Mouse (Mus musculus) stomach, postnatal 0 days (tissue): Measurements from ENCODE around the gene Mkln1. TPM values are rescaled to one million over a fixed set of nuclear protein-coding genes. Genes with fewer than 3 reads are reported as not detected.
A peak's percentile ranks its signal among the peaks of the same experiment; 100 is the strongest.

ENCODE experiments used
- ATAC-seq: fragments of 200-750 bp; cut with Nextera tagmentation; 2 replicates; pipeline ENCODE4 v1.8.0; 2017; ENCODE audit not compliant: low FRiP score, low TSS enrichment
- DNase-seq: peaks from one replicate; pipeline ENCODE4 v3.0.0-alpha.2; 2016; ENCODE audit warnings: low spot score
- H3K27ac ChIP-seq: fragments of 300-500 bp; sonication (generic); replicated peaks from 2 replicates; pipeline ENCODE4 v1.5.1; 2014; ENCODE audit warnings: mild to moderate bottlenecking, control low read depth
- H3K27me3 ChIP-seq: fragments of 300-500 bp; sonication (generic); 2 replicates; pipeline ENCODE4 v1.6.1; 2014; ENCODE audit warnings: low read length; ENCODE audit not compliant: control insufficient read depth, insufficient read depth
- H3K36me3 ChIP-seq: fragments of 300-500 bp; sonication (generic); 2 replicates; pipeline ENCODE4 v1.6.1; 2014; ENCODE audit warnings: low read length, mixed read lengths; ENCODE audit not compliant: control insufficient read depth, insufficient read depth
- H3K4me1 ChIP-seq: fragments of 300-500 bp; sonication (generic); replicated peaks from 2 replicates; pipeline ENCODE4 v1.6.1; 2014; ENCODE audit warnings: antibody characterized with exemption; ENCODE audit not compliant: control insufficient read depth, insufficient read depth
- H3K4me2 ChIP-seq: fragments of 300-500 bp; sonication (generic); replicated peaks from 2 replicates; pipeline ENCODE4 v1.6.1; 2014; ENCODE audit warnings: low read depth, mild to moderate bottlenecking, control low read depth, moderate library complexity
- H3K4me3 ChIP-seq: fragments of 300-500 bp; sonication (generic); 2 replicates; pipeline ENCODE4 v1.5.1; 2014; ENCODE audit warnings: low read depth, low read length, control low read depth
- H3K9ac ChIP-seq: fragments of 300-500 bp; sonication (generic); 2 replicates; pipeline ENCODE4 v1.6.1; 2014; ENCODE audit warnings: mild to moderate bottlenecking, low read length, control low read depth, mixed read lengths
- H3K9me3 ChIP-seq: fragments of 300-500 bp; sonication (generic); 2 replicates; pipeline ENCODE4 v1.6.1; 2016; ENCODE audit warnings: low read length; ENCODE audit not compliant: control insufficient read depth
- CTCF ChIP-seq: IDR thresholded peaks from 2 replicates; pipeline ENCODE4 v1.5.1; 2016; ENCODE audit warnings: antibody characterized with exemption, low read depth, mild to moderate bottlenecking, moderate library complexity
- EP300 ChIP-seq: optimal IDR thresholded peaks from 2 replicates; pipeline ENCODE3; 2016; ENCODE audit warnings: antibody characterized with exemption
- WGBS: fragments of 180-500 bp; shearing (Covaris S2); extraction: QIAGEN DNeasy Blood & Tissue Kit; methylation state at CpG from one replicate; pipeline ENCODE4 v1.1.7; 2014; 5-methylcytosine and 5-hydroxymethylcytosine counted together
- polyA plus RNA-seq: library from polyadenylated mRNA; unstranded; fragments of >200 nt; fragmentation: Nextera tagmentation; extraction: Ambion mirVana; gene quantifications from 2 replicates; pipeline ENCODE4 v1.2.1, GENCODE M21; 2015

Mkln1 gene
- polyA plus RNA-seq, 1 experiment from 2014 or later: 108 TPM

- ATAC-seq: no peak
- H3K4me3 ChIP-seq: no peak overlapping the region
- H3K36me3 ChIP-seq: no peaks in the 10 kb centered on the region
- no peaks in the 10 kb centered on the region for H3K9me3 ChIP-seq
- no peak overlapping the region for H3K27ac ChIP-seq
- 0 out of 2 replicates have a peak, but pooled peaks cover 2% of the 10 kb centered on the region for H3K4me1 ChIP-seq
- no peak for TF ChIP-seq CTCF
- TF ChIP-seq EP300: no peak
- H3K9ac ChIP-seq: no peak overlapping the region
- H3K27me3 ChIP-seq: no peaks in the 10 kb centered on the region
- no peak overlapping the region for H3K4me2 ChIP-seq
- DNase-seq: no peak
- WGBS: 76% methylated on average over 10 of the region's 10 CpGs
Measured at GRCm38 (mm10) chr6:31367947-31368346, 30.6 kb upstream of the Mkln1 start.

- WGBS: 33% methylated on average over 1 of the region's 1 CpGs
- 0 out of 2 replicates have a peak, but pooled peaks have one; percentile 10 for TF ChIP-seq CTCF
- TF ChIP-seq EP300: no peak
- Histone ChIP-seq H3K9ac (no peak overlapping the region), H3K4me2 (no peak overlapping the region), H3K27me3 (no peaks in the 10 kb centered on the region), H3K4me1 (0 out of 2 replicates have a peak, but pooled peaks cover 2% of the 10 kb centered on the region), H3K27ac (no peak overlapping the region), H3K9me3 (no peaks in the 10 kb centered on the region), H3K4me3 (no peak overlapping the region), H3K36me3 (no peaks in the 10 kb centered on the region)
- DNase-seq (no peak), ATAC-seq (no peak)
Measured at GRCm38 (mm10) chr6:31368559-31368958, 30.0 kb upstream of the Mkln1 start.

- Histone ChIP-seq H3K27me3 (no peaks in the 10 kb centered on the region), H3K4me3 (no peak overlapping the region), H3K27ac (no peak overlapping the region), H3K4me2 (no peak overlapping the region), H3K36me3 (no peaks in the 10 kb centered on the region), H3K4me1 (0 out of 2 replicates have a peak, but pooled peaks cover 2% of the 10 kb centered on the region), H3K9ac (no peak overlapping the region), H3K9me3 (no peaks in the 10 kb centered on the region)
- DNase-seq (peak; percentile 30), ATAC-seq (no peak)
- TF ChIP-seq CTCF: peak; percentile 55
- TF ChIP-seq EP300: no peak
- 50% methylated on average over 3 of the region's 3 CpGs for WGBS
Measured at GRCm38 (mm10) chr6:31369875-31370274, 28.7 kb upstream of the Mkln1 start.

- DNase-seq: no peak
- Histone ChIP-seq H3K4me1 (0 out of 2 replicates have a peak, but pooled peaks cover 2% of the 10 kb centered on the region), H3K4me2 (no peak overlapping the region), H3K27me3 (no peaks in the 10 kb centered on the region), H3K9ac (no peak overlapping the region), H3K9me3 (no peaks in the 10 kb centered on the region), H3K36me3 (no peaks in the 10 kb centered on the region), H3K4me3 (no peak overlapping the region), H3K27ac (peak overlapping the region; percentile 40)
- TF ChIP-seq CTCF (no peak), EP300 (no peak)
- no peak for ATAC-seq
- 53% methylated on average over 14 of the region's 14 CpGs for WGBS
Measured at GRCm38 (mm10) chr6:31370550-31371061, 27.9 kb upstream of the Mkln1 start.

DNA sequence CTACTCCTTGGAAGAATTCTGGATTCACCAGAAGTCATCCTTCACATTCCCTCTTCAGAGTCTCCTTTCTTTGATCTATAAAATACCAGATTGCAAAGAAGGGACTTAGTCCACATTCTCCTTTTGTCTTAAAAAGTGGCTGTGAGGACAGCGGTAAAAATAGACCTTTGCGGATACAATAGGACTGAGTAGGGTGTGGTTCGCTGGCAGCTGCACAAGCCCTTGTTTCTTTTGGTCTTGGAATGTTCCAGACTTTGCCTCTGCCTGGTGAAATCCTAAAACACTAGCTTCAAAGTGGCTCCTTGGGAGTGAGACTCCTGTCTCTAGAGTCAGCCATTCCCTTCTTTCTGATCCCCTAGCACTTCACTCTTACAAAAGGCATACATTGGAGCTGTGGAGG, 27.4 kb upstream of the Mkln1 start:
- H3K9ac ChIP-seq: no peak overlapping the region
- TF ChIP-seq CTCF (no peak), EP300 (no peak)
- H3K27me3 ChIP-seq: no peaks in the 10 kb centered on the region
- 0 out of 2 replicates have a peak, but pooled peaks cover 2% of the 10 kb centered on the region for H3K4me1 ChIP-seq
- DNase-seq (no peak), ATAC-seq (no peak)
- 58% methylated on average over 3 of the region's 3 CpGs for WGBS
- no peak overlapping the region for H3K4me2 ChIP-seq
- no peaks in the 10 kb centered on the region for H3K36me3 ChIP-seq
- H3K9me3 ChIP-seq: no peaks in the 10 kb centered on the region
- H3K27ac ChIP-seq: no peak overlapping the region
- no peak overlapping the region for H3K4me3 ChIP-seq

DNA sequence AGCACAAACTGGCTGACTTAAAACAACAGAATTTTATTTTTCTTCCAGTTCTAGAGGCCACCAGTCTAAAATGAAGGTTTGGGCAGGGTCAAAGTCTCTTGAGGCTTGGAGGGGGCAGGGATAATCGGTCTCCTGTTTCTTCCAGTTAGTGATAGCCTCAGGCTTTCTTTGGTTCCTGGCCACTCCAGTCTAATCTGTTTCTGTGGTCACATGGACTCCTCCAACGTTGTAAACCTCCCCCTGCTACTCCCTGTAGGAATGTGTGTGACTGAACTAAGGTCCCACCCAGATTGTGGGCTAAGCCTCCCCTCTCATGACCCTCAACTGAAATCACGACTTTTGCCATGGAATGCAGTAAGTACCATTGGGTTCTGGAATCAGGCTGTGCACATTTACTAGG, 25.9 kb upstream of the Mkln1 start:
- ATAC-seq: peak; percentile 67; the same call in 1 of the 2 replicates
- Histone ChIP-seq H3K4me1 (0 out of 2 replicates have a peak, but pooled peaks cover 2% of the 10 kb centered on the region), H3K27me3 (no peaks in the 10 kb centered on the region), H3K36me3 (no peaks in the 10 kb centered on the region), H3K9ac (no peak overlapping the region), H3K27ac (no peak overlapping the region), H3K4me2 (no peak overlapping the region), H3K4me3 (no peak overlapping the region), H3K9me3 (no peaks in the 10 kb centered on the region)
- 37% methylated on average over 3 of the region's 3 CpGs for WGBS
- TF ChIP-seq EP300 (no peak), CTCF (no peak)
- no peak for DNase-seq
